Mouse (Mus musculus) bone marrow macrophage, adult 2 months (primary cell): ENCODE measurements around the gene Nxpe4.

Experiments used
- CTCF ChIP-seq: IDR thresholded peaks from 2 replicates; pipeline ENCODE4 v1.5.1; 2012; ENCODE audit warnings: low read depth, mild to moderate bottlenecking, low read length, moderate library complexity
- POLR2A ChIP-seq: IDR thresholded peaks from 2 replicates; pipeline ENCODE4 v1.6.1; 2012; ENCODE audit warnings: mild to moderate bottlenecking, low read depth, low read length, borderline replicate concordance

- TF ChIP-seq POLR2A (no peak), CTCF (no peak)
Measured at GRCm38 (mm10) chr9:48418829-48419228, 257.0 kb downstream of the Nxpe4 start.
